Mouse (Mus musculus) stomach, postnatal 0 days (tissue): ENCODE data around the gene AI854703. TPM values are rescaled to one million over a fixed set of nuclear protein-coding genes. Genes with fewer than 3 reads are reported as not detected.

ENCODE experiments used
- ATAC-seq: fragments of 200-750 bp; cut with Nextera tagmentation; 2 replicates; pipeline ENCODE4 v1.8.0; 2017; ENCODE audit not compliant: low FRiP score, low TSS enrichment
- DNase-seq: peaks from one replicate; pipeline ENCODE4 v3.0.0-alpha.2; 2016; ENCODE audit warnings: low spot score
- H3K27ac ChIP-seq: fragments of 300-500 bp; sonication (generic); replicated peaks from 2 replicates; pipeline ENCODE4 v1.5.1; 2014; ENCODE audit warnings: mild to moderate bottlenecking, control low read depth
- H3K27me3 ChIP-seq: fragments of 300-500 bp; sonication (generic); 2 replicates; pipeline ENCODE4 v1.6.1; 2014; ENCODE audit warnings: low read length; ENCODE audit not compliant: control insufficient read depth, insufficient read depth
- H3K36me3 ChIP-seq: fragments of 300-500 bp; sonication (generic); 2 replicates; pipeline ENCODE4 v1.6.1; 2014; ENCODE audit warnings: low read length, mixed read lengths; ENCODE audit not compliant: control insufficient read depth, insufficient read depth
- H3K4me1 ChIP-seq: fragments of 300-500 bp; sonication (generic); replicated peaks from 2 replicates; pipeline ENCODE4 v1.6.1; 2014; ENCODE audit warnings: antibody characterized with exemption; ENCODE audit not compliant: control insufficient read depth, insufficient read depth
- H3K4me2 ChIP-seq: fragments of 300-500 bp; sonication (generic); replicated peaks from 2 replicates; pipeline ENCODE4 v1.6.1; 2014; ENCODE audit warnings: low read depth, mild to moderate bottlenecking, control low read depth, moderate library complexity
- H3K4me3 ChIP-seq: fragments of 300-500 bp; sonication (generic); 2 replicates; pipeline ENCODE4 v1.5.1; 2014; ENCODE audit warnings: low read depth, low read length, control low read depth
- H3K9ac ChIP-seq: fragments of 300-500 bp; sonication (generic); 2 replicates; pipeline ENCODE4 v1.6.1; 2014; ENCODE audit warnings: mild to moderate bottlenecking, low read length, control low read depth, mixed read lengths
- H3K9me3 ChIP-seq: fragments of 300-500 bp; sonication (generic); 2 replicates; pipeline ENCODE4 v1.6.1; 2016; ENCODE audit warnings: low read length; ENCODE audit not compliant: control insufficient read depth
- CTCF ChIP-seq: IDR thresholded peaks from 2 replicates; pipeline ENCODE4 v1.5.1; 2016; ENCODE audit warnings: antibody characterized with exemption, low read depth, mild to moderate bottlenecking, moderate library complexity
- EP300 ChIP-seq: optimal IDR thresholded peaks from 2 replicates; pipeline ENCODE3; 2016; ENCODE audit warnings: antibody characterized with exemption
- WGBS: fragments of 180-500 bp; shearing (Covaris S2); extraction: QIAGEN DNeasy Blood & Tissue Kit; methylation state at CpG from one replicate; pipeline ENCODE4 v1.1.7; 2014; 5-methylcytosine and 5-hydroxymethylcytosine counted together
- polyA plus RNA-seq: library from polyadenylated mRNA; unstranded; fragments of >200 nt; fragmentation: Nextera tagmentation; extraction: Ambion mirVana; gene quantifications from 2 replicates; pipeline ENCODE4 v1.2.1, GENCODE M21; 2015

Gene AI854703
- polyA plus RNA-seq, 1 experiment from 2014 or later, result 0.76 TPM

DNA sequence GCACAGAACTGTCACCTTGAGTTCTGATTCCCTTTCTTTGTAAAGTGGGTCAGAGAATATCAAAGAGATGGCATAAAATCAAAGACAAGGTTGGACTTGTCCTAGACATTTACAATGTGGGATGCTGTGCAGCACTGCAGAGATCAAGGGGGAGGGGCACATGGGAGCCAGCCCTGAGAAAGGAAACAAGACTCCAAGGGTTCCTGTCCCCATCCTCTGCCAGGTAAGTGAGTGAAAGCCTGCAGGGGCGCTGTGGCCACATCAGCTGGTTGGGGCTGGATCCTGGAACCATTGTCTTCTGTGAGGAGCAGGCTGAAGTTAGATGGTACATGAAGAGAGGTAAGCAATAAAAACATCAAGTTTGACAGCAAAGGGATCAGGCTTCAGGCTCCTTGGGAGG lies 3.1 kb upstream of the AI854703 start:
- no peak overlapping the region for H3K4me2 ChIP-seq
- DNase-seq (no peak), ATAC-seq (no peak)
- no peaks in the 10 kb centered on the region for H3K9me3 ChIP-seq
- WGBS, result 57% methylated on average over 1 of the region's 1 CpGs
- no peak overlapping the region for H3K27ac ChIP-seq
- peaks cover 17% of the 10 kb centered on the region for H3K36me3 ChIP-seq
- no peak overlapping the region for H3K4me3 ChIP-seq
- H3K9ac ChIP-seq, result no peak overlapping the region
- H3K27me3 ChIP-seq, result no peaks in the 10 kb centered on the region
- 0 out of 2 replicates have a peak, but pooled peaks cover 2% of the 10 kb centered on the region for H3K4me1 ChIP-seq
- TF ChIP-seq CTCF (peak; percentile 16; the same call in 1 of the 2 replicates), EP300 (no peak)

DNA sequence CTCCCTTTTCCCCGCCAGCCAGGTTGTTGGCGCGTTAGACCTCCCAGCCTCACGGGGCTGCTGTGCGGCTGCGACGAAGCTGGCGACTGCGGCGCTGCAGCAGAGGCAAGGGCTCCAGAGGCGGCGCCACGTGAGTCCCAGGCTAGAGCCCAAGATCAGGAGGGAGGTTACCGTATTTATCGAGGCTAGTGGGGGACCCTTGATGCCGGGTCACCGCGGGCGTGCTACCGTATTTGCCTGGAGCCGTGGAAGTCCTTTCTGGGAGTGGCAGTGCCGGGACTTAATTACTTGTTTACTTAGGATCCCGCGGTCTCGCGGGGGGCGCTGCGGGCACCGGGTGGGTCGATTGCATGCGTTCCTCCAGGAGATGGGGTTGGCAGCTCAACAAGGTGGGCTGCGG lies 420 bp downstream of the AI854703 start:
- Histone ChIP-seq H3K4me1 (peaks cover 8% of the 10 kb centered on the region; the same call in 1 of the 2 replicates), H3K36me3 (no peaks in the 10 kb centered on the region), H3K27ac (no peak overlapping the region), H3K4me2 (peak overlapping the region; percentile 80), H3K9me3 (no peaks in the 10 kb centered on the region), H3K9ac (peak overlapping the region; percentile 53), H3K27me3 (no peaks in the 10 kb centered on the region), H3K4me3 (peak overlapping the region; percentile 47)
- 0 out of 2 replicates have a peak, but pooled peaks have one; percentile 34 for TF ChIP-seq CTCF
- no peak for TF ChIP-seq EP300
- DNase-seq, result peak; percentile 47
- ATAC-seq, result peak; percentile 28; the same call in 1 of the 2 replicates
- whole genome bisulfite sequencing, result under 1% methylated on average over 32 of the region's 32 CpGs

DNA sequence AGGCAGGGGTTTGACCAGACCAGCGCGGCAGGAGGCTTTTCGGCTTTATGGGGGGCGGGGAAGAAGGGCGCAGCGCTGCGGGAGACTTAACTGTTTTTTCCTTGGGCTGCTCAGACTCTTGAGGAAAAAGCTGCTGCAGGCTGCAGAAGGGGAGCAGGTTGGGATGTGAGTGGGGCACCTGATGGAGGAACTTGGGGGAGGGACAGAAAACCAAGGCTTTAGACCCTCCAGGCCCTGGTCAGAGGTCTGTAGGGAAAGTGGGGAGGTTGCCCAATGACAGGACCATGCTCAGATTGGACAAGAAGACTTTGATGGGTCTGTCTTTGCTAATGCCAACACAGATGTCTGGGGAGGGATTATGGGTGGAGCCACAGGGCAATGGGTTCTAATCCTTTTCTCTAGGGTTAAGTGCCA lies 954 bp downstream of the AI854703 start:
- peak overlapping the region; percentile 47 for H3K4me3 ChIP-seq
- H3K27me3 ChIP-seq, result no peaks in the 10 kb centered on the region
- H3K9me3 ChIP-seq, result no peaks in the 10 kb centered on the region
- peak overlapping the region; percentile 53 for H3K9ac ChIP-seq
- H3K4me1 ChIP-seq, result peaks cover 8% of the 10 kb centered on the region; the same call in 1 of the 2 replicates
- ATAC-seq, result no peak
- WGBS, result 2% methylated on average over 7 of the region's 7 CpGs
- no peaks in the 10 kb centered on the region for H3K36me3 ChIP-seq
- no peak for DNase-seq
- TF ChIP-seq CTCF, result no peak
- no peak for TF ChIP-seq EP300
- no peak overlapping the region for H3K27ac ChIP-seq
- peak overlapping the region; percentile 80 for H3K4me2 ChIP-seq

DNA sequence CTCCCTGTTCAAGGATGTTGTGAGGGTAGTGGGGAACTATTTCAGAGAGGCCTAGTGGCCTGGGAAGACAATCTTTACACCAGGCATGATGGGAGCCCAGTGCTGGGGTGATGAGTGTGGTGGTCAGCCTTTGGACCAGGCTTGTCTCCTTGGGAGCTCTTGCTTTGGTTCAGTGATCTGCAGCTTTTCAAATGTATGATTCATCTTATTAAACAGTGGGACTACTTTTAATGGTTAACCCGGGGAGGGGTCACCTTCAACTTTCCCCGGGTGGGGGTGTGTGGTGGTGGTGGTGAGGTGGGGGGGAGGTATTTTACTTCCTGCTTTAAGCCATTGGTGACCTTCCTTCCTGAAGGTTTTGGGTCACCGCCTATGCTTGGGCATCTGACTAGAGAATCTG lies 1.8 kb downstream of the AI854703 start:
- DNase-seq (no peak), ATAC-seq (no peak)
- Histone ChIP-seq H3K4me1 (peaks cover 8% of the 10 kb centered on the region; the same call in 1 of the 2 replicates), H3K27ac (no peak overlapping the region), H3K27me3 (no peaks in the 10 kb centered on the region), H3K36me3 (no peaks in the 10 kb centered on the region), H3K9ac (no peak overlapping the region), H3K4me3 (no peak overlapping the region), H3K4me2 (no peak overlapping the region), H3K9me3 (no peaks in the 10 kb centered on the region)
- 72% methylated on average over 3 of the region's 3 CpGs for WGBS
- TF ChIP-seq CTCF (no peak), EP300 (no peak)

DNA sequence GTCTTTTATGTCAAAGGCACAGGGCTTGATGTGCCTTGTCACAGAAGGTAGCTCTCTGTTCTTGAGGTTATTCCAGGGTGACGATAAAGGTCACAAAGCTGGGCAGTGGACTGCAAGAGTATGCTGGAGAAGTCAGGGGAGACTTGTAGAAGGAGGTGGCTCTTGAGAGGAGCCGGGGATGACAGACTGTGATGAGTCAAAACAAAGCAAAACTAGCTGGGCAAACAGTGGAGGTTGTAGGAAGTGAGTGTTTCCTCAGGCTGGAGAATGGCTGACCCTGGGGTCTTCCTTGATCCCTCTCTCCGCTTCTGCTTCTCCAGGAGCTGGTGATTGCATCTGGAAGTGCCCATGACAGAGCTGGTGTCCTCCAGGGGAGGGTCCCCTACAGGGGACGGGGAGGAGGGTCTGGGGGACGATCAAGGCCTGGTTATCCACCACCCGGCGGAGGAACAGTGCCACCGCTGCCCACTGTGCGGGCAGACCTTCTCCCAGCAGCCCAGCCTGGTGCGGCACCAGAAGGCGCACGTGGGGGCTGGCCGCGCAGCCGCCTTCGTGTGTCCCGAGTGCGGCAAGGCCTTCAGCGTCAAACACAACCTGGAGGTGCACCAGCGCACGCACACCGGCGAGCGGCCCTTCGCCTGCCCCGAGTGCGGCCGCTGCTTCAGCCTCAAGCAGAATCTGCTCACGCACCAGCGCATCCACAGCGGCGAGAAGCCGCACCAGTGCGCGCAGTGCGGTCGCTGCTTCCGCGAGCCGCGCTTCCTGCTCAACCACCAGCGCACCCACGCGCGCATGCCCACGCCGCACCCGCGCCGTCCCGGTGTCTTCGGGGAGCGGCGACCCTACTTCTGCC lies 2.5 kb downstream of the AI854703 start:
- DNase-seq (no peak), ATAC-seq (peak; percentile 19; the same call in 1 of the 2 replicates)
- Histone ChIP-seq H3K27me3 (no peaks in the 10 kb centered on the region), H3K36me3 (no peaks in the 10 kb centered on the region), H3K4me3 (peak overlapping the region; percentile 36), H3K4me1 (peaks cover 8% of the 10 kb centered on the region; the same call in 1 of the 2 replicates), H3K9me3 (no peaks in the 10 kb centered on the region), H3K4me2 (peak overlapping the region; percentile 68), H3K9ac (peak overlapping the region; percentile 47; the same call in 1 of the 2 replicates), H3K27ac (no peak overlapping the region)
- TF ChIP-seq EP300, result no peak
- no peak for TF ChIP-seq CTCF
- 8% methylated on average over 54 of the region's 54 CpGs for WGBS

DNA sequence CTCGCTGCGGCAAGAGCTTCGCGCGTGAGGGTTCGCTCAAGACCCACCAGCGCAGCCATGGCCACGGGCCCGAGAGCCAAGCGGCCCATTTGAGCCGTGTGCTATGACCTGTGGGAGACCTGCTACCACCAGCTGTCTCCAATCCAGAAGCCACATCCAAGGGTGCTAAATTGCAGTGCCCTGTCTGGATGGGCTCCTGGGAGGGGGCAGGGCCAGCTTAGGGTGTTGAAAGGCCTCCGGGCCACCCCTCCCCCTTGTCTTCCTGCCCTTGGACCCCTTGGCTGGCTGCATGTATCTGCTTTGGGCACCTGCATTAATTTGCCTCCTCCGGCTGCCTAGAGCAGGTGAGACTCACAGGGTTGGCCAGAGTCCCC lies 3.1 kb downstream of the AI854703 start:
- 17% methylated on average over 13 of the region's 13 CpGs for WGBS
- Histone ChIP-seq H3K36me3 (no peaks in the 10 kb centered on the region), H3K4me2 (peak overlapping the region; percentile 68), H3K9ac (peak overlapping the region; percentile 47; the same call in 1 of the 2 replicates), H3K27me3 (no peaks in the 10 kb centered on the region), H3K9me3 (no peaks in the 10 kb centered on the region), H3K4me1 (peaks cover 8% of the 10 kb centered on the region; the same call in 1 of the 2 replicates), H3K4me3 (peak overlapping the region; percentile 36), H3K27ac (no peak overlapping the region)
- ATAC-seq (peak; percentile 23; the same call in 1 of the 2 replicates), DNase-seq (no peak)
- TF ChIP-seq CTCF (no peak), EP300 (no peak)
